Mouse (Mus musculus) lung, postnatal 0 days (tissue): ENCODE measurements around the gene Zfpm1.

Experiments
- CTCF ChIP-seq: IDR thresholded peaks from 2 replicates; pipeline ENCODE4 v1.5.1; 2016; ENCODE audit warnings: antibody characterized with exemption, mild to moderate bottlenecking
- EP300 ChIP-seq: IDR thresholded peaks from 2 replicates; pipeline ENCODE4 v1.6.1; 2016; ENCODE audit warnings: antibody characterized with exemption, mild to moderate bottlenecking, control low read depth

DNA sequence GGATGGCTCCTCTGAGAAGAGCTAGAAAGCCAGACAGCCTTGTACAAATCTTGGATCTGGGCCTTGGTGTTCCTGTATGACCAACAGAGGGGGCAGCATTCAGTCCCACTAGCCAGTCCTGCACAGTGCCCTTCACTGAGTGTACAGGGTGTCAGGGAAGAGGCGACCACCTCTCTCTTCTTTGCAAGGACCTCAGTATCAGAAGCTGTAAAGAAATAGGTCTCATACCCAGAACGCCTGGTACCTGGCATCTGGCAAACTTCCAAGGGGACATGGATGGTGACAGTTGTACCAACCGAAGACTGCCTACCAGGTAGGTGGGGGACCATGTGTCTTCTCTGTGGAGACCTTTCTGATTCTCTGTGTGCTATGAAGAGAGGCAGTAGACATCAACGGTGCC, 1.8 kb upstream of the Zfpm1 start:
- TF ChIP-seq EP300 (no peak), CTCF (peak; percentile 51)
